Mouse (Mus musculus) liver, adult 10 weeks (tissue): ENCODE results near the gene Gzmm. TPM values are rescaled to one million over a fixed set of nuclear protein-coding genes. Genes with fewer than 3 reads are reported as not detected.

Source experiments
- polyA plus RNA-seq: library from polyadenylated mRNA; stranded (reverse); fragments of 350-450 nt; fragmentation: Illumina TruSeq; extraction: RNeasy Lipid Tissue Mini Kit (QIAGEN cat#74804); gene quantifications from one replicate; pipeline ENCODE4 v1.2.3, GENCODE M21; 2014; ENCODE audit warnings: low read depth, low replicate concordance

Gzmm gene
- not detected for polyA plus RNA-seq

GRCm38 (mm10) chr10:79688720-79689119, at the start of gene Gzmm:
Gzmm (plus strand) TSS chr10:79689020.

GRCm38 (mm10) chr10:79645711-79646110, 43.1 kb upstream of the Gzmm start, which contains the start of gene Odf3l2:
Odf3l2 (minus strand) TSS chr10:79645738.

GRCm38 (mm10) chr10:79664131-79664665, 24.6 kb upstream of the Gzmm start, which contains the start of gene Madcam1:
Madcam1 (plus strand) TSS chr10:79664559.

GRCm38 (mm10) chr10:79668771-79669575, 19.8 kb upstream of the Gzmm start, which contains the start of gene Tpgs1:
Tpgs1 (plus strand) TSS chr10:79669369.

GRCm38 (mm10) chr10:79681591-79682245, 7.1 kb upstream of the Gzmm start, which contains the start of gene Cdc34:
Cdc34 (plus strand) TSS chr10:79682195.

GRCm38 (mm10) chr10:79704065-79704969, 15.5 kb downstream of the Gzmm start, which contains the start of gene Bsg:
Bsg (plus strand) TSS chr10:79704491.

GRCm38 (mm10) chr10:79716254-79716987, 27.6 kb downstream of the Gzmm start, which contains the start of gene Hcn2:
Hcn2 (plus strand) TSS chr10:79716634.

Other genes starting within 250 kb of the Gzmm start
- not detected for gene Vmn2r83, start 220.3 kb upstream of the Gzmm start, polyA plus RNA-seq
- gene Plpp2, start 155.2 kb upstream of the Gzmm start, polyA plus RNA-seq: 1.9 TPM
- gene Mier2, start 133.8 kb upstream of the Gzmm start, polyA plus RNA-seq: 0.24 TPM
- gene Theg, start 101.7 kb upstream of the Gzmm start, polyA plus RNA-seq: not detected
- not detected for gene C2cd4c, start 75.0 kb upstream of the Gzmm start, polyA plus RNA-seq
- gene Shc2, start 51.1 kb upstream of the Gzmm start, polyA plus RNA-seq: not detected
- not detected for gene Odf3l2, start 43.3 kb upstream of the Gzmm start, polyA plus RNA-seq
- not detected for gene Madcam1, start 24.5 kb upstream of the Gzmm start, polyA plus RNA-seq
- not detected for gene Tpgs1, start 19.7 kb upstream of the Gzmm start, polyA plus RNA-seq
- gene Cdc34, start 6.8 kb upstream of the Gzmm start, polyA plus RNA-seq: 7.5 TPM
- gene Bsg, start 15.5 kb downstream of the Gzmm start, polyA plus RNA-seq: 261 TPM
- not detected for gene Hcn2, start 27.6 kb downstream of the Gzmm start, polyA plus RNA-seq
- 4.2 TPM for gene Polrmt, start 57.6 kb downstream of the Gzmm start, polyA plus RNA-seq
- not detected for gene Fgf22, start 66.1 kb downstream of the Gzmm start, polyA plus RNA-seq
- gene Rnf126, start 77.9 kb downstream of the Gzmm start, polyA plus RNA-seq: 0.93 TPM
- gene Fstl3, start 88.3 kb downstream of the Gzmm start, polyA plus RNA-seq: not detected
- not detected for gene Prss57, start 101.9 kb downstream of the Gzmm start, polyA plus RNA-seq
- not detected for gene Palm, start 104.6 kb downstream of the Gzmm start, polyA plus RNA-seq
- gene Misp, start 132.0 kb downstream of the Gzmm start, polyA plus RNA-seq: not detected
- gene Ptbp1, start 165.4 kb downstream of the Gzmm start, polyA plus RNA-seq: 29.0 TPM
- not detected for gene Prtn3, start 185.5 kb downstream of the Gzmm start, polyA plus RNA-seq
- not detected for gene Plppr3, start 185.6 kb downstream of the Gzmm start, polyA plus RNA-seq
- gene Elane, start 197.2 kb downstream of the Gzmm start, polyA plus RNA-seq: not detected
- gene Cfd, start 201.8 kb downstream of the Gzmm start, polyA plus RNA-seq: not detected
- not detected for gene Med16, start 219.9 kb downstream of the Gzmm start, polyA plus RNA-seq
- not detected for gene Gm26602, start 221.8 kb downstream of the Gzmm start, polyA plus RNA-seq
- not detected for gene Kiss1r, start 228.0 kb downstream of the Gzmm start, polyA plus RNA-seq
- 5.4 TPM for gene R3hdm4, start 232.2 kb downstream of the Gzmm start, polyA plus RNA-seq
- 0.19 TPM for gene Arid3a, start 238.0 kb downstream of the Gzmm start, polyA plus RNA-seq